Mouse (Mus musculus) cerebellum, adult 8-10 months (tissue): ENCODE results near the gene Teddm1a.

ENCODE experiments used
- DNase-seq: peaks from one replicate; pipeline ENCODE4 v3.0.0; 2022

Teddm1a gene

DNA sequence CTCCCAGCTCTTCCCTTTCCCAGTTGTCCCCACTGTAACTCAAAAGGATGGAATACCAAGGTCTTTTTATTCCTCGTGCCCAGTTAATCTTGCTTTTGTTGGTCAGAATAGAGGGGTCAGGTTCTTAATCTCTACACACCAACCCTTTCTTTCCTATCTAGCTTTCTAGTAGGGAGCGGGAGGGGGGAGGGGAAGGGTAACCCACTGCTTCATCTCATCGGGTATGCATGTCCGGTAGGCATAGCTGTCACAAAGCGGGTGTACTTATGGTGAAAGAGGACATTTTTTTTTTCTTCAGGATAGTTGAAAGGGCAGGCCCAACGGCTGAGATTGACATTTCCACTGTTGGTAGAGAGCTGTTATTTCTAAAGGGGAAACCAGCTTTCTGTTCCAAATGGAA lies 16.7 kb downstream of the Teddm1a start:
- DNase-seq: no peak

DNA sequence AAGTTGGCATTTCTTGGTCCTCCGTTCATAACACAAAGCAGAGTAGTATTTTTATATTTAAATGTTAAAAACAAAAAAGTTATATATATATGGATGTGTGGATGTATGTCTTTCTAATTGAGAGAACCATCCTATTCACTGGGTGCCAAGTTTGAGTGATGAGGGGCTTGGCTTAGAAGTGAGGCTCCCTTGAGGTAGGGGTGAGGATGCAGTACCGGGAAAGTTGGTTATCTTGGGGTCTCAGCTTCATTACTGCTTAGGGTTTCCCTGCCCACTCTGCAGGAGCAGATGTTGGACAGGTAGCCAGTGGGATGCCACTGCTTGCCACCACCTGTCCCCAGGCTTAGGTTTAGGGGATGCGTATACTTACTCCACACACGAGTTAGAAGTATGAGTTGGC lies 17.2 kb downstream of the Teddm1a start:
- no peak for DNase-seq

DNA sequence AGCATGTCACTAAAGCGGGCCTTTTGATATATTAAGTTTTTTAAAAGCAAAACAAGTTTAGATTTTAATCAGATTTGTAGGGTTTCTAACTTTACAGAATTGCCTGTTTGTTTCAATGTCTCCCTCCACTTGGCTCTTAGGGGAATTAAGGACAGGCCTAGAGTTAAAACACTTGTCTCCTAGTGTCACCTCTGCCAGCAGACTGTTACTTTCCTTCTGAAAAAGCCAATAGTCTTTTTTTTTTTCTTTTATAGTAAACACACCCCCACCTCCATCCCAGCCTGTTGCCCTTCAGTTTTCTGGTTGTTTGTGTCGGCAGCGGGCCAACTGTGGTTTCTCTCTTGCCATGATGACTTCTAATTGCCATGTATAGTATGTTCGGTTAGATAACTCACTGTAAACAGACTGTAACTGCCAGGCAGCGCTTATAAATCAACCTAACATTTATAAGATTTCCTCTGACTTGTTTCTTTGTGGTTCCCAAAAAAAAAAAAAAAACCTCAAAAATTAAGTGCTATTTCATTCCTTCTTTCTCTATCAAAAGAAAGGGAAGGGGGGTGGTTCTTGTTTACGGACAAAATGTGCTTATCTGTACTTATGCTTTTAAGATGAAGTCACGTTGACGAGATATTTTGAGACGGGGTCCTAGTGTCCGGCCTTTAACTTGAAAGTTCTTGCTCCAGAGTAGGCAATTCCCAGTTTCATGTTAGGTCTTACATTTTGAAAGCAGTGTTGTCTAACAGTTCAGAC lies 17.8 kb downstream of the Teddm1a start:
- no peak for DNase-seq

GRCm38 (mm10) chr1:153909963-153910291 lies 18.4 kb downstream of the Teddm1a start:
- DNase-seq: no peak

DNA sequence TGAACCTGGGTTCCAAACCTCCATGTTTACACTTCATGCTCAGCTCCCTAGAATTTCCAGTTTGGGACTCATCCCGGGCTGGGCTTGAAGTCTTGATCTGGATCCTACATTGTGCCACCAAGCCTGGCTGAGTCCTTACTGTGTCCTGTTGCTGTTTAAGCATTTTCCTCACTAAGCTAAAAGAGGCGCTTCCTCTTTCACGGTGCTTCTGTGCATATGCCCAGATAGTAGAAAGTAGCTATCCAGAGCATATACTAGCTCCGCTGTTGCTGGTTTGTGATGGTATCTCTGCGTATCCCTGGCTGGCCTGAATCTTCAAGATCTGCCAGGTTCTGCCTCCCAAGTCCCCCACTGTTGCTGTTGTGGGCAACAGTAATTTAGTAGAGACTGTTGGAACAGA lies 18.9 kb downstream of the Teddm1a start:
- DNase-seq: no peak

DNA sequence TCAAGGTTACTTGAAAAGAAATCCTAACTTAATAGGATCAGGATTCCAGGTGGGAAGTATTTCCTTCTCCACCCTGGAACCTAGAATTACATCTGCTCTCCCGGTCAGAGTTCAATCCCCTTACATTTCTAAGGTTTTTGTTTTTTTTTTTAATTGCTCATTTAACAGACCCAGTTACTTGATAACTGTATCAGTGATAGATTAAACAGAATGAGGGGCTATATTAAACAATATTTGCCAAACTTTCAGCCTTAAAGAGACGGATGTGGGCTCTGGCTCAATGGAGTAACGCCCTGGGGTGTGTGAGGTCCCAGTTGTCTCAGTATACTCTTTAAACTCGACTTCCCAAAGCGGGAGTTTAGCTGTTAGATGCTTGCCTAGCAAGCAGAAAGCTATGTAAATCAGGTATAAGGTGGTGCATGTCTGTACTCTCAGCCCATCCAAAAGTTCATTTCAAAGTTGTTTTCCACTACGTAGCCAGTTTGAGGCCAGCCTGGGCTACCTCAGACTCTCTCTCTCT lies 19.8 kb downstream of the Teddm1a start:
- no peak for DNase-seq

DNA sequence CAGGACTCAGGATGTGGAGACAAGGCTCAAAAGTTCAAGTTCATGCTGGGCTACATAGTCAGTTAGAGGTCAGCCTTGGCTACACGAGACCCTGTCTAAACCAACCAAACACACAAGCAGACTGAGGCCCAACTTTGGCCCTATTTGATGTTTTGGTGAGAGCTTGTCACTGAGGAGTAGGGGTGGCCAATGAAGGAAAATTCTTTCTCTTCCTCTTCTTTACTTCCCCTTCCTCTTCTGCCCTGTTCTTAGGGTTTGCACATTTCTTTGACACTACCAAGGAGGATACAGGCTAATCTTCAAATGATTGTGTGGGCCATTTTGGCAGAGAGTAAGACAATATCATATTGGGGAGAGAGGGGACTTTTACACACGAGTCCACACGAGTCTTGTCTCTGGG lies 22.3 kb downstream of the Teddm1a start:
- DNase-seq: no peak

GRCm38 (mm10) chr1:153918521-153919206 lies 27.1 kb downstream of the Teddm1a start:
- DNase-seq: no peak

DNA sequence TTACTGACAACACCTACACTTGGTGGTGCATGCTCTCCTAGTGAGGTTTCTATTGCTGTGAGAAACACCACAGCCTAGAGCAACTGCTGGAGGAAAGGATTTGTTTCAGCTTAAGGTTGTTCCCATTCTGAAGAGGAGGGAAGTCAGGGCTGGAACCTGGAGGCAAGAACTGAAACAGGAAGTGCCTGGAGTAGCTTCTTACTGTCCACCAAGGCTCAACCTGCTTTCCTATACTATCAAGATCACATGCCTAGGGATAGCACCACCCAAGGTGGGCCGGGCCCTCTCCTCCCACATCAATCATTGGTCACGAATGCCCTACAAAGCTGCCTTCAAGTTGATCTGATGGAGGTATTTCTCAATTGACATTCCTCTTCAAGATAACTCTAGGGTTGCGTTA lies 30.1 kb downstream of the Teddm1a start:
- DNase-seq: no peak

DNA sequence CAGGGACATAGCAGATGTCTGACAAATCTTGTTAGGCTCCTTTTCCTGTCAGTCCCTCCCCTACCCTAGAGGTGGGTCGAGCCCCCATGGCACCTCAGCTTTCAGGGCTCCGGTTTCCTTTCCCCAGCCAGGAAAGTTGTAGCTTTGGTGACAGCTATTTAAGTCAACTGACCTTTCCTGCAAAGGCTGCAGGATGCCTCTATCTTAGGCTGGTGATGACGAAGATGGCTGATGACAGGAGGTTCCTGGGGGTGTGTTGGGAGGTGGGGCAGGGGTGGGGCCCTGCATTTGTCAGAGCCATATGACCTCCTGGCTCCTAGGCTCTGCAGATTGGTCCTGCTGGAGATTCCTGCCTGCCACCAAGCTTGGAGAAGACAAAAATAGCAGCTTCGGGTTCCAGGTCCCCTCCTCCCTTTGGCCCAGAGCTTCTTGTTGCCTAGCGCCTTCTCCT lies 31.1 kb downstream of the Teddm1a start:
- no peak for DNase-seq

- DNase-seq: no peak
Observed at GRCm38 (mm10) chr1:153924395-153925385, 33.1 kb downstream of the Teddm1a start.

- DNase-seq: no peak
Observed at GRCm38 (mm10) chr1:153930431-153930830, 38.9 kb downstream of the Teddm1a start.

GRCm38 (mm10) chr1:153933772-153934171 lies 42.2 kb downstream of the Teddm1a start:
- no peak for DNase-seq

GRCm38 (mm10) chr1:153935844-153936380 lies 44.4 kb downstream of the Teddm1a start:
- no peak for DNase-seq

- DNase-seq: no peak
Observed at GRCm38 (mm10) chr1:153937025-153937424, 45.5 kb downstream of the Teddm1a start.

DNA sequence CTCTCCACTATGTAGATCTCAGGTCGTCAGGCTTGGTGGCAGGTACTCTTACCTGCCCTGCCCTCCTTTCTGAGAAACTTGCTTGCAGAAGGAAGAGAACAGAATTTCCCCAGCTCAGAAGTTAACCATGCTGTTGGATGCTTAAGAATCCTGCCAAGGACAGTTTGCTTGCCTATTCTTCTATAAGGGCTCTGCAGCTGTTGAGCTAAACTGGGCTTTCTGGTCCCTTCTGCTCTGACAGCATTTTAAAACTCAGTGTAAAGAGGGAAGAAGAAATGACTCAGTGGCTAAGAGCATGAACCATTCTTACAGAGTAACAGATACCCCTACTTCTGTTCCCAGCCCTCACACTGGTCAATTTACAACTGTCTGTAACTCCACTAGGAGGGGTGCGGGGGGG lies 49.4 kb downstream of the Teddm1a start:
- DNase-seq: no peak
